ENCODE assay signal across 9 mouse cellular contexts in genomic region chr3:29081517-29081916, GRCm38 (mm10). TPM values are rescaled to one million over a fixed set of nuclear protein-coding genes. Genes with fewer than 3 reads are reported as not detected.
DNase-seq lines count a peak whose midpoint lies in the region; ATAC-seq lines count a peak whose summit lies in the region.
"Had no signal": no experiment of that assay in that cellular context is flagged by ENCODE, and none has a peak within 500 bp of the region (broad histone marks: within the 10 kb centered on the region; RNA-seq: fewer than 3 reads in every experiment).

No protein-coding gene starts in this region.

- no peak overlapping the region for H3K27ac ChIP-seq in lung, embryonic 15.5 days
- peak overlapping the region; percentile 57; the same call in 1 of the 2 replicates for H3K27ac ChIP-seq in neural tube, embryonic 14.5 days (ENCODE audit: low read depth, low read length)
- H3K27ac ChIP-seq: liver, embryonic 14.5 days had no signal

- intact Hi-C loops in gastrocnemius, postnatal 14 days (cut with DNase I; ENCODE audit: low total_unique reads) = no loop called here

- no peaks in the 10 kb centered on the region for H3K36me3 ChIP-seq in lung, embryonic 15.5 days
- no peaks in the 10 kb centered on the region for H3K36me3 ChIP-seq in neural tube, embryonic 14.5 days (ENCODE audit: control insufficient read depth, insufficient read depth, low read length)

- WGBS in lung, embryonic 15.5 days = 19% methylated on average over 13 of the region's 13 CpGs
- WGBS in neural tube, embryonic 14.5 days = 8% methylated on average over 13 of the region's 13 CpGs

- H3K4me3 ChIP-seq in lung, embryonic 15.5 days = peak overlapping the region; percentile 54
- H3K4me3 ChIP-seq in neural tube, embryonic 14.5 days (ENCODE audit: low read depth, low read length) = peak overlapping the region; percentile 58

- peak overlapping the region; percentile 94 for H3K4me2 ChIP-seq in lung, embryonic 15.5 days
- H3K4me2 ChIP-seq in neural tube, embryonic 14.5 days (ENCODE audit: low read depth, low read length) = peak overlapping the region; percentile 92

- H3K9me3 ChIP-seq in lung, embryonic 15.5 days = no peaks in the 10 kb centered on the region
- H3K9me3 ChIP-seq in neural tube, embryonic 14.5 days (ENCODE audit: control insufficient read depth, low read length) = no peaks in the 10 kb centered on the region

- DNase-seq in adrenal gland, postnatal 10 days = peak; percentile 6
- no peak for DNase-seq in adrenal gland, postnatal 36 days
- no peak for DNase-seq in lung, adult 18-20 months
- DNase-seq in layer of hippocampus, postnatal 36 days = peak; percentile 41 to 42
- no peak for DNase-seq in spleen, postnatal 4 days (ENCODE audit: low spot score in 2 of 2)
- no peak for DNase-seq in gastrocnemius, postnatal 14 days

- H3K4me1 ChIP-seq in lung, embryonic 15.5 days = peaks cover 15% of the 10 kb centered on the region
- peaks cover 11% of the 10 kb centered on the region; the same call in 1 of the 2 replicates for H3K4me1 ChIP-seq in neural tube, embryonic 14.5 days (ENCODE audit: control insufficient read depth, insufficient read depth, low read length)

- no peak for ATAC-seq in lung, embryonic 15.5 days (ENCODE audit: borderline replicate concordance, extremely low read depth, low FRiP score, low TSS enrichment)
- peak; percentile 56; the same call in 1 of the 2 replicates for ATAC-seq in neural tube, embryonic 14.5 days (ENCODE audit: low read depth)

- peaks cover 39% of the 10 kb centered on the region for H3K27me3 ChIP-seq in lung, embryonic 15.5 days
- H3K27me3 ChIP-seq in neural tube, embryonic 14.5 days (ENCODE audit: control insufficient read depth, insufficient read depth, low read length) = no peaks in the 10 kb centered on the region

- no peak overlapping the region for H3K9ac ChIP-seq in lung, embryonic 15.5 days
- H3K9ac ChIP-seq in neural tube, embryonic 14.5 days (replicated peaks; ENCODE audit: low read depth, low read length) = no peak overlapping the region
- H3K9ac ChIP-seq: liver, embryonic 14.5 days had no signal

RNA-seq across cellular contexts. Expression of gene Egfem1, which starts 0.3 kb away (rescaled TPM):
- total RNA-seq in adrenal gland, postnatal 10 days (2021) = under 1 TPM; 0.58 to 0.60 TPM
- under 1 TPM in 1 of 2 experiments, not detected in 1; 0.36 TPM for total RNA-seq in adrenal gland, postnatal 36 days (2021)
- 11.9 and 16.5 TPM in 2 replicates for polyA plus RNA-seq in lung, embryonic 15.5 days (2015; fragmentation: Nextera tagmentation; extraction: Ambion mirVana)
- total RNA-seq in layer of hippocampus, postnatal 36 days (2021) = 10 to 100 TPM; 36.6 to 45.4 TPM
- 7.4 and 8.6 TPM in 2 replicates for polyA plus RNA-seq in neural tube, embryonic 14.5 days (2014; fragmentation: Nextera tagmentation; extraction: Ambion mirVana)
- total RNA-seq in gastrocnemius, postnatal 14 days (2021) = under 1 TPM; 0.25 to 0.29 TPM

Comparison
In these comparisons a context has a peak if more than half of its experiments do, and no peak if none do; other contexts are left out.
1. DNase-seq: peak in adrenal gland, postnatal 10 days (single experiment) and layer of hippocampus, postnatal 36 days (2 of 2); none in adrenal gland, postnatal 36 days (0 of 2), lung, adult 18-20 months (0 of 2), spleen, postnatal 4 days (0 of 2) and gastrocnemius, postnatal 14 days (single experiment).
2. RNA of gene Egfem1, which starts 0.3 kb away (total RNA-seq): 36.6 to 45.4 TPM in layer of hippocampus, postnatal 36 days; 0.58 to 0.60 TPM in adrenal gland, postnatal 10 days, 0.36 TPM in adrenal gland, postnatal 36 days and 0.25 to 0.29 TPM in gastrocnemius, postnatal 14 days; every median in the first group is over 10 times any median in the second.